Mouse (Mus musculus): ENCODE results near the gene Btn2a2. TPM values are rescaled to one million over a fixed set of nuclear protein-coding genes. Genes with fewer than 3 reads are reported as not detected.

Btn2a2 gene
- polyA plus RNA-seq, 1 experiment, result 0.27 TPM

DNA sequence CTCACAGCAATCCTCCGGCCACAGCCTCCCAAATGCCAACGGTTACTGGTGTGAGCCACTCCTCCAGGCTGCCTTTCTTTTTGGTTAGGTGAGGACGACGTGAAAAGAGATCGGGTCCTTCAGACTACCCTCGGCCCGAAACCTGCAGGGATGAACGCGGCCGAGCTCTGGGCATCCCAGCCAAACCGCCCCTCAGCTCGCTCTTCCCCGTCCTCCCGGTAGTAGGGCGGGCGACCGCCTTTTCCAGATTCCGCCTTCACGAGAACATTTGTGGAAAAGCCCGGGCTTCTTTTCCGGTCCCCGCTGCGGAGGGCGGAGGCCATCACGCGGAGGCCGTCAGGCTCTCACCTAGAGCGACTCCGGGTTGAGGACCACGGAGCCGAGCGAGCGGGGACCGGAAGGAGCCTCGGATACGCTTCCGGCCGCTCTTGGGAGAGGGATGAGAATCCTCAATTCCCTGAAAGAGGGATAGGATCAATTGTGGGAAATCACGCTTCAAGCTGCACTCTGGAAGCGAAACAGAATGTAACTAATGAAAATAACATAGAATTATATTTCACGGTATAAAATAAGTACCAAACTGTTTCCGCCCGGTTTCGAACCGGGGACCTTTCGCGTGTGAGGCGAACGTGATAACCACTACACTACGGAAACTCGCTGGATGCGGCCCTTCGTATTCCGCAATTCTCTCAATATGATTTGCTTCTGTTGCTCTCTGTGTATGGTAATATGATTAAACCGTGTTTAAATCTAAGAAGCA is 42.9 kb downstream of the Btn2a2 start:
- H3K27ac ChIP-seq (ENCODE audit: control insufficient read depth, insufficient read depth, low read length), result peak overlapping the region; percentile 82
- TF ChIP-seq CTCF (IDR thresholded peaks at IDR 0.05; ENCODE audit: borderline replicate concordance, control insufficient read depth, extremely low read depth, insufficient read depth, low read length, poor library complexity), result 0 out of 2 replicates have a peak, but pooled peaks have one; percentile 12
- TF ChIP-seq POLR2A (IDR thresholded peaks at IDR 0.05; ENCODE audit: control insufficient read depth, extremely low read depth, insufficient read depth, low read length, poor library complexity), result peak; percentile 56; the same call in 1 of the 2 replicates
- under 1% methylated on average over 55 of the region's 55 CpGs for WGBS
- peaks cover 5% of the 10 kb centered on the region for H3K4me1 ChIP-seq (replicated peaks; ENCODE audit: control insufficient read depth, insufficient read depth, low read length)
- H3K36me3 ChIP-seq (ENCODE audit: control insufficient read depth, insufficient read depth, low read length), result no peaks in the 10 kb centered on the region
- peak; percentile 87 for DNase-seq
- no peaks in the 10 kb centered on the region for H3K27me3 ChIP-seq (ENCODE audit: control insufficient read depth, insufficient read depth, low read length)
- H3K4me3 ChIP-seq (ENCODE audit: control insufficient read depth, insufficient read depth, low read length), result peak overlapping the region; percentile 97

DNA sequence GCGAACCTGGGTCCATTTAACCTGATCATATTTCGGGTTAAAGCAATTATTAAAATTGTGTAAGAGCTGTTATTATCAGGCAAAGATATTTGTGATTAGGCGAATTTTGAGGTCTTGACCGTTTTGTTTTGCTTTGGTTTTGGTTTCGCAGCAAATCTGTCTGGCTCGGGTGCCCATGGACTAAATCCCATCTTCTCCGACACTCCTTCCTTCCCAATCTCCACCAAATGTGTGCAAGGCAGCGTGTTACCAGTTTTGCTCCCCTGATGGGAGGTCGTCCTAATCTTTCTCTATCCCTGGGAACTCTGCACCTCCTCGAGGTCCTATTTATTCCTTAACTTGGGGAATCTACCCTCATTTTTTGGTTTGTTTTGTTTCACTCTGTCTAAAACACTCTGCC is 43.5 kb downstream of the Btn2a2 start:
- Histone ChIP-seq H3K4me1 (replicated peaks; ENCODE audit: control insufficient read depth, insufficient read depth, low read length) (peaks cover 5% of the 10 kb centered on the region), H3K27me3 (ENCODE audit: control insufficient read depth, insufficient read depth, low read length) (no peaks in the 10 kb centered on the region), H3K27ac (ENCODE audit: control insufficient read depth, insufficient read depth, low read length) (peak overlapping the region; percentile 82), H3K36me3 (ENCODE audit: control insufficient read depth, insufficient read depth, low read length) (no peaks in the 10 kb centered on the region), H3K4me3 (ENCODE audit: control insufficient read depth, insufficient read depth, low read length) (peak overlapping the region; percentile 97)
- TF ChIP-seq CTCF (IDR thresholded peaks at IDR 0.05; ENCODE audit: borderline replicate concordance, control insufficient read depth, extremely low read depth, insufficient read depth, low read length, poor library complexity) (no peak), POLR2A (IDR thresholded peaks at IDR 0.05; ENCODE audit: control insufficient read depth, extremely low read depth, insufficient read depth, low read length, poor library complexity) (no peak)
- WGBS, result 29% methylated on average over 10 of the region's 10 CpGs
- DNase-seq, result no peak

DNA sequence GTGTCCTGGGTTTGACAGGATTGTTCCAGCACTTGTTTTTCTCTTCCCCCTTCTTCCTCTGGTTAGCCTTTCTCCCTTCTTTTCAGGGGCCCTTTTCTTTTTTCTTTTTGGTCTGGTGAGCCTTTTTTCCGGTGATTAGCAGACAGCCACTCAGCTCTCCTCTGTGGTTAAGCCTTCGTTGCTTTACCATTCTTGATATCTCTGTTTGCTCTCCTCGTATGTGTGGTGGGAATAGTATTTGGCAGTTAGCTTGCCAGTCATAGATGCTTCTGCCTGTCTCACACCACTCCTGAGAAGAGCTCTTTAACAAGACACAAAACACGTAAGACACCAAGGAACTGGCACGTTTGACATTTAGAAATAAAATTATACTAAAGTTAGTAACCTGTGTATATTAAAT is 44.2 kb downstream of the Btn2a2 start:
- Histone ChIP-seq H3K4me3 (ENCODE audit: control insufficient read depth, insufficient read depth, low read length) (no peak overlapping the region), H3K27ac (ENCODE audit: control insufficient read depth, insufficient read depth, low read length) (no peak overlapping the region), H3K4me1 (replicated peaks; ENCODE audit: control insufficient read depth, insufficient read depth, low read length) (peaks cover 5% of the 10 kb centered on the region), H3K36me3 (ENCODE audit: control insufficient read depth, insufficient read depth, low read length) (no peaks in the 10 kb centered on the region), H3K27me3 (ENCODE audit: control insufficient read depth, insufficient read depth, low read length) (no peaks in the 10 kb centered on the region)
- DNase-seq, result no peak
- 82% methylated on average over 5 of the region's 5 CpGs for WGBS
- TF ChIP-seq POLR2A (IDR thresholded peaks at IDR 0.05; ENCODE audit: control insufficient read depth, extremely low read depth, insufficient read depth, low read length, poor library complexity) (no peak), CTCF (IDR thresholded peaks at IDR 0.05; ENCODE audit: borderline replicate concordance, control insufficient read depth, extremely low read depth, insufficient read depth, low read length, poor library complexity) (no peak)

DNA sequence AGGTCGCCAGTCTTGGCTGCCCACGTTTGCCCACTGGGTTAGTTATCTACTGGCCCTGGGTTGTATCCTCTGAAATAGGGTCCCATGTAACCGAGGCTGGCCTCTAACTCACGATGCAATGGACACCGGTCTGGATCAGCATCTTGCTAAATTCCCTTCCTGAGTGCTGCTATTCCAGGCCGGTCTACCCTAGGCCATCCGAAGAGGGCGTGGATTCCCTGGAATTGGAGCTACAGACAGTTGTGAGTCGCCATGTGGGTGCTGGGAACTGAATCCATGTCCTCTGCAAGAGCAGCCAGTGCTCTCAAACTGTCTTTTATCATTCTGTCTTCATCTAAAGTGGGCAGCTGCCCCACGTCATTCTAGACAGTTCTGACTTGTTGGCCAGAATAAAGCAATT is 48.8 kb downstream of the Btn2a2 start:
- Histone ChIP-seq H3K4me3 (ENCODE audit: control insufficient read depth, insufficient read depth, low read length) (no peak overlapping the region), H3K36me3 (ENCODE audit: control insufficient read depth, insufficient read depth, low read length) (no peaks in the 10 kb centered on the region), H3K27ac (ENCODE audit: control insufficient read depth, insufficient read depth, low read length) (no peak overlapping the region), H3K4me1 (replicated peaks; ENCODE audit: control insufficient read depth, insufficient read depth, low read length) (peaks cover 7% of the 10 kb centered on the region), H3K27me3 (ENCODE audit: control insufficient read depth, insufficient read depth, low read length) (no peaks in the 10 kb centered on the region)
- TF ChIP-seq POLR2A (IDR thresholded peaks at IDR 0.05; ENCODE audit: control insufficient read depth, extremely low read depth, insufficient read depth, low read length, poor library complexity) (no peak), CTCF (IDR thresholded peaks at IDR 0.05; ENCODE audit: borderline replicate concordance, control insufficient read depth, extremely low read depth, insufficient read depth, low read length, poor library complexity) (no peak)
- DNase-seq, result no peak
- 95% methylated on average over 10 of the region's 10 CpGs for WGBS

DNA sequence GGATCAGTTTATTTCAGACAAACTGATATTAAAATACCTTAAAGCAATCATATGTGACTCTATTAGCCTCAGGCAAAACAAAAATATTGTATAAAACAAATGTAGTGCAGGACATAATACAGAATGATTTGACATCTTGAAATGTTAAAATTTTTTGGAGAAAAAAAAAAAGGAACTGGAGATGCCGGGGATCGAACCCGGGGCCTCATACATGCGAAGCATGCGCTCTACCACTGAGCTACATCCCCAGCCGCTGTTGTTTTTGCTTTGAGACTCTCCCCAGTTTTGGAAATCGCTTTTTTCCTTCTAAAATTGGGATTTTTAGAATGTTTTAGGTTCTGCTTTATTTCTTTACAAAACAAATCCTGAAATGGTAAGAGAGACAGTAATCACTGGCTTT is 50.1 kb downstream of the Btn2a2 start:
- H3K27me3 ChIP-seq (ENCODE audit: control insufficient read depth, insufficient read depth, low read length), result no peaks in the 10 kb centered on the region
- TF ChIP-seq CTCF (IDR thresholded peaks at IDR 0.05; ENCODE audit: borderline replicate concordance, control insufficient read depth, extremely low read depth, insufficient read depth, low read length, poor library complexity) (no peak), POLR2A (IDR thresholded peaks at IDR 0.05; ENCODE audit: control insufficient read depth, extremely low read depth, insufficient read depth, low read length, poor library complexity) (no peak)
- peak; percentile 33 for DNase-seq
- no peaks in the 10 kb centered on the region for H3K36me3 ChIP-seq (ENCODE audit: control insufficient read depth, insufficient read depth, low read length)
- peaks cover 10% of the 10 kb centered on the region for H3K4me1 ChIP-seq (replicated peaks; ENCODE audit: control insufficient read depth, insufficient read depth, low read length)
- H3K4me3 ChIP-seq (ENCODE audit: control insufficient read depth, insufficient read depth, low read length), result no peak overlapping the region
- no peak overlapping the region for H3K27ac ChIP-seq (ENCODE audit: control insufficient read depth, insufficient read depth, low read length)
- WGBS, result under 1% methylated on average over 7 of the region's 7 CpGs

DNA sequence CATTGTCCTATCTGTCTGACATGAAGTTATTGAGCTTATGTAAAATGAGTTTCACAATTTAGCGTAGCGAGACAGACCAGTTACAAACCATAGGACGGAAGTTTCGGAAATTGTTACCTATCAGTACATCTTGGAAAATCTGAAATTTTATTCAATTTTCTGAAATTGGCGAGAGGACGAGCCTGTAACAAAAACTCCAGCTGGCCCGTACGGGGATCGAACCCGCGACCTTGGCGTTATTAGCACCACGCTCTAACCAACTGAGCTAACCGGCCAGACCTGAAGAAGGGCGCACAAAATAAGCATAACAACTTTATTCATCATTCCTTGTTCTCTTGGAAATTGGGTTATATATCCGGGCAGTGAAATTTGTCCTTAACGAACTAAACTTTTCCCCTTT is 50.7 kb downstream of the Btn2a2 start:
- peak; percentile 84 for DNase-seq
- H3K36me3 ChIP-seq (ENCODE audit: control insufficient read depth, insufficient read depth, low read length), result no peaks in the 10 kb centered on the region
- no peak overlapping the region; the same call in 1 of the 2 replicates for H3K27ac ChIP-seq (ENCODE audit: control insufficient read depth, insufficient read depth, low read length)
- no peak for TF ChIP-seq POLR2A (IDR thresholded peaks at IDR 0.05; ENCODE audit: control insufficient read depth, extremely low read depth, insufficient read depth, low read length, poor library complexity)
- TF ChIP-seq CTCF (IDR thresholded peaks at IDR 0.05; ENCODE audit: borderline replicate concordance, control insufficient read depth, extremely low read depth, insufficient read depth, low read length, poor library complexity), result no peak
- peaks cover 10% of the 10 kb centered on the region for H3K4me1 ChIP-seq (replicated peaks; ENCODE audit: control insufficient read depth, insufficient read depth, low read length)
- H3K4me3 ChIP-seq (ENCODE audit: control insufficient read depth, insufficient read depth, low read length), result peak overlapping the region; percentile 33
- WGBS, result under 1% methylated on average over 17 of the region's 17 CpGs
- H3K27me3 ChIP-seq (ENCODE audit: control insufficient read depth, insufficient read depth, low read length), result no peaks in the 10 kb centered on the region

Data from thymus, adult 2 months (tissue).